Mouse (Mus musculus): Measurements from ENCODE around the gene Sqstm1. TPM values are rescaled to one million over a fixed set of nuclear protein-coding genes. Genes with fewer than 3 reads are reported as not detected.

Gene Sqstm1
- polyA plus RNA-seq, 1 experiment from 2014 or later = 193 TPM

- no peaks in the 10 kb centered on the region for H3K36me3 ChIP-seq
- H3K4me1 ChIP-seq = peaks cover 21% of the 10 kb centered on the region
- 74% methylated on average over 4 of the region's 4 CpGs for WGBS
- no peak overlapping the region for H3K4me2 ChIP-seq
- H3K27me3 ChIP-seq = no peaks in the 10 kb centered on the region
- ATAC-seq (ENCODE audit: insufficient number of reproducible peaks, insufficient read depth, low FRiP score, low TSS enrichment, low read depth) = no peak
- H3K27ac ChIP-seq = no peak overlapping the region
- H3K4me3 ChIP-seq = no peak overlapping the region
- H3K9me3 ChIP-seq = no peaks in the 10 kb centered on the region
- H3K9ac ChIP-seq = no peak overlapping the region
Measured at GRCm38 (mm10) chr11:50216724-50217366, 6.2 kb upstream of the Sqstm1 start.

DNA sequence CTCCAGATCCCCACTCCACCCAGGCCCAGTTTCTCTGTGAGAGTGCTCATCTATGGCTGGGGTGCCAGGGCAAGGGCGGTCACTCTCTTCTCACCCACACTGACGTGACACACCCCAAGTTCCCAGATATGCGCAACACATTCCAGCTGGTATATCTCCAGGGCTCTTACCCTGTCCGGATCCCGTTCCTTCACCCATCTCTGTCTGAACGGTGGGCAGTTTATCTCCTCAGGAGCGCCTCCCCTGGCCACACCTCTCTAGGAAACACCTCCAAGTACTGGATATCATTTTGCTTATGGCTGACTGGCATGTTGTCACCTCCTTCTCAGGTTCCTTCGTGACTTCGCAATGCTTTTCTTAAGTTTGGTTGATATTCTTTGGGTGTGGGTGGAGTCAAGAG is 5.0 kb upstream of the Sqstm1 start:
- H3K27ac ChIP-seq = no peak overlapping the region
- no peaks in the 10 kb centered on the region for H3K36me3 ChIP-seq
- no peaks in the 10 kb centered on the region for H3K9me3 ChIP-seq
- no peak for ATAC-seq (ENCODE audit: insufficient number of reproducible peaks, insufficient read depth, low FRiP score, low TSS enrichment, low read depth)
- H3K9ac ChIP-seq = 0 out of 2 replicates have a peak overlapping the region, but pooled peaks have one; percentile 6
- H3K27me3 ChIP-seq = no peaks in the 10 kb centered on the region
- H3K4me1 ChIP-seq = peaks cover 27% of the 10 kb centered on the region
- H3K4me2 ChIP-seq = no peak overlapping the region
- WGBS = 19% methylated on average over 9 of the region's 9 CpGs
- H3K4me3 ChIP-seq = no peak overlapping the region

GRCm38 (mm10) chr11:50214631-50215030 is 4.0 kb upstream of the Sqstm1 start:
- H3K27ac ChIP-seq = no peak overlapping the region
- H3K4me3 ChIP-seq = no peak overlapping the region
- H3K27me3 ChIP-seq = no peaks in the 10 kb centered on the region
- H3K4me1 ChIP-seq = peaks cover 27% of the 10 kb centered on the region
- H3K9me3 ChIP-seq = no peaks in the 10 kb centered on the region
- H3K9ac ChIP-seq = no peak overlapping the region
- H3K36me3 ChIP-seq = no peaks in the 10 kb centered on the region
- 91% methylated on average over 6 of the region's 6 CpGs for WGBS
- no peak overlapping the region for H3K4me2 ChIP-seq
- no peak for ATAC-seq (ENCODE audit: insufficient number of reproducible peaks, insufficient read depth, low FRiP score, low TSS enrichment, low read depth)

GRCm38 (mm10) chr11:50212848-50213758 is 2.5 kb upstream of the Sqstm1 start:
- no peak for ATAC-seq (ENCODE audit: insufficient number of reproducible peaks, insufficient read depth, low FRiP score, low TSS enrichment, low read depth)
- Histone ChIP-seq H3K4me2 (no peak overlapping the region), H3K27ac (no peak overlapping the region), H3K9ac (no peak overlapping the region), H3K36me3 (peaks cover 3% of the 10 kb centered on the region), H3K4me1 (peaks cover 36% of the 10 kb centered on the region), H3K27me3 (no peaks in the 10 kb centered on the region), H3K4me3 (no peak overlapping the region), H3K9me3 (no peaks in the 10 kb centered on the region)
- WGBS = 65% methylated on average over 11 of the region's 11 CpGs

DNA sequence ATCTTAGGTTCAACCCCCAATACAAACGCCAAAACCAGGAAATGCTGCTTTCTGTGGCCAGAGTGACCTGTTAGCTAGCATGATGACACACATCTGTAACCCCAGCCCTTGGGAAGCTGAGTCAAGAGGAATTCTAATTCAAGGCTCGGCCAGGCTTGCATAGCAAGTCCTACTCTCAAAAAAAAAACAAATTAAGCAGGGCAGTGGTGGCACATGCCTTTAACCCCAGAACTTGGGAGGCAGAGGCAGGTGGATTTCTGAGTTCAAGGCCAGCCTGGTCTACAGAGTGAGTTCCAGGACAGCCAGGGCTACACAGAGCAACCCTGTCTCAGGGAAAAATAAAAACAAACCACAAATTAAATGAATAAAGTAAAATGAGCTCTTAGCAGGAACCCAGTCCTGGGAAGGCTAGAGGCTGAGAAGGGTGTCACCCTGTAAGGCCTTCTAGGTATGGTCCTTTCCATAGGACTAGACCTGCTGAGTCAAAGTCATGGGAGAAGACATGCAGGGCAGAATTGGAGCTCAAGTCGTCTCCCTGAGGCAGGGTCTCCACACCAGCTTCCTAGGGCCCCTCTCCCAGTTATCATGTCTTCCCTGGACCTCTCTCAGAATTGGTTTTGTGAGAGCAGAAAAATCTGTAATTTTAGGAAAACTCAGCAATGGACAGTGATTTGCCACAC is 1.6 kb upstream of the Sqstm1 start:
- Histone ChIP-seq H3K9me3 (no peaks in the 10 kb centered on the region), H3K4me3 (no peak overlapping the region), H3K27me3 (no peaks in the 10 kb centered on the region), H3K36me3 (peaks cover 12% of the 10 kb centered on the region), H3K4me2 (no peak overlapping the region), H3K9ac (no peak overlapping the region), H3K27ac (no peak overlapping the region), H3K4me1 (peaks cover 33% of the 10 kb centered on the region)
- no peak for ATAC-seq (ENCODE audit: insufficient number of reproducible peaks, insufficient read depth, low FRiP score, low TSS enrichment, low read depth)
- 68% methylated on average over 3 of the region's 3 CpGs for WGBS

GRCm38 (mm10) chr11:50211322-50212059 is 864 bp upstream of the Sqstm1 start:
- 89% methylated on average over 3 of the region's 3 CpGs for WGBS
- H3K4me1 ChIP-seq = peaks cover 27% of the 10 kb centered on the region
- H3K27me3 ChIP-seq = no peaks in the 10 kb centered on the region
- no peak overlapping the region for H3K27ac ChIP-seq
- peak overlapping the region; percentile 92 for H3K4me3 ChIP-seq
- peaks cover 19% of the 10 kb centered on the region for H3K36me3 ChIP-seq
- H3K9me3 ChIP-seq = no peaks in the 10 kb centered on the region
- H3K4me2 ChIP-seq = peak overlapping the region; percentile 70
- no peak for ATAC-seq (ENCODE audit: insufficient number of reproducible peaks, insufficient read depth, low FRiP score, low TSS enrichment, low read depth)
- peak overlapping the region; percentile 96; the same call in 1 of the 2 replicates for H3K9ac ChIP-seq

- peak overlapping the region; percentile 96 for H3K27ac ChIP-seq
- peaks cover 33% of the 10 kb centered on the region for H3K36me3 ChIP-seq
- H3K27me3 ChIP-seq = no peaks in the 10 kb centered on the region
- no peaks in the 10 kb centered on the region for H3K9me3 ChIP-seq
- H3K4me2 ChIP-seq = peak overlapping the region; percentile 70
- WGBS = under 1% methylated on average over 24 of the region's 24 CpGs
- H3K4me1 ChIP-seq = peaks cover 14% of the 10 kb centered on the region
- peak overlapping the region; percentile 92 for H3K4me3 ChIP-seq
- peak overlapping the region; percentile 96 for H3K9ac ChIP-seq
- ATAC-seq (ENCODE audit: insufficient number of reproducible peaks, insufficient read depth, low FRiP score, low TSS enrichment, low read depth) = peak; percentile 84
Measured at GRCm38 (mm10) chr11:50210101-50210504, 524 bp downstream of the Sqstm1 start.

DNA sequence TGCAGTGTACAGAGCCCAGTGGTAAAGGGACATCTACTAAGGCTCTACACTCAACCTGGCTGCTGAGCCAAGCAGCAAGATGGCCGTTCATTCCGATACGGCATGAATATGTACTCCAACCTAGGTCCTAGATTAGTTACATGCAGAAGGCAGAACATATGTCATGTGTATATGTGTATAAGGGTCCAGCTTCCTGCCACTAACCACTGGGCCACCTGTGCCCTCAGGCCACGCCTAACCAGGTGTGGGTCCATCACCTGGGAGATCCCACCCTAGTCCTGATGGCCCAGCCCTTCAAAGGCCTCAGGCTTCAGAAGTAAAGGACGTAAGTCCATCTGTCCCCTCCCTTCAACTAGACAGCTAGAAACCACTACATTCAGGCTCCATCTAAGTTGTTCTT is 2.6 kb downstream of the Sqstm1 start:
- ATAC-seq (ENCODE audit: insufficient number of reproducible peaks, insufficient read depth, low FRiP score, low TSS enrichment, low read depth) = no peak
- Histone ChIP-seq H3K9ac (no peak overlapping the region), H3K27ac (no peak overlapping the region), H3K4me2 (no peak overlapping the region), H3K36me3 (peaks cover 52% of the 10 kb centered on the region), H3K9me3 (no peaks in the 10 kb centered on the region), H3K27me3 (no peaks in the 10 kb centered on the region), H3K4me3 (no peak overlapping the region), H3K4me1 (peaks cover 14% of the 10 kb centered on the region)
- WGBS = 91% methylated on average over 5 of the region's 5 CpGs

- Histone ChIP-seq H3K4me2 (no peak overlapping the region), H3K4me3 (no peak overlapping the region), H3K9ac (no peak overlapping the region), H3K36me3 (peaks cover 59% of the 10 kb centered on the region), H3K9me3 (no peaks in the 10 kb centered on the region), H3K27me3 (no peaks in the 10 kb centered on the region), H3K27ac (no peak overlapping the region), H3K4me1 (peaks cover 14% of the 10 kb centered on the region)
- no peak for ATAC-seq (ENCODE audit: insufficient number of reproducible peaks, insufficient read depth, low FRiP score, low TSS enrichment, low read depth)
- 95% methylated on average over 14 of the region's 14 CpGs for WGBS
Measured at GRCm38 (mm10) chr11:50207344-50207743, 3.3 kb downstream of the Sqstm1 start.

DNA sequence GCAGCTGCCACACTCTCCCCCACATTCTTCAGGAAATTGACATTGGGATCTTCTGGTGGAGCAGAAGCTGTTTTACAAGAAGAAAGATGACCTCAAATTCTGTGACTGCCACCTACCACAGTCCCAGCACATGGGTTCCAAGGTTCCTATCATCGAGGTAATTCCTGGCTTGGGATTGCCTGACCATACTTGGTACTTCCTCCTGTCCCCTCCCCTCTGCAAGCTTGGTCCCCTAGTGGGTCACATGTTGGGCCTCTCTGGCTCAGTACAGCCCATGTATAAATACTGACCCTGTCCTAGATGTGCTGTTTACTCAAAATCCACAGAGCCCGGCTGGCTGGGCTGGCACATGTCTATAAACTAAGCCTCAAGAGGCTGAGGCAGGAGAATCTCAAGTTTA is 4.6 kb downstream of the Sqstm1 start:
- no peak for ATAC-seq (ENCODE audit: insufficient number of reproducible peaks, insufficient read depth, low FRiP score, low TSS enrichment, low read depth)
- 92% methylated on average over 2 of the region's 2 CpGs for WGBS
- no peaks in the 10 kb centered on the region for H3K9me3 ChIP-seq
- no peak overlapping the region for H3K4me2 ChIP-seq
- H3K36me3 ChIP-seq = peaks cover 72% of the 10 kb centered on the region
- peaks cover 11% of the 10 kb centered on the region for H3K4me1 ChIP-seq
- H3K27ac ChIP-seq = no peak overlapping the region
- H3K27me3 ChIP-seq = no peaks in the 10 kb centered on the region
- H3K4me3 ChIP-seq = no peak overlapping the region
- no peak overlapping the region for H3K9ac ChIP-seq

DNA sequence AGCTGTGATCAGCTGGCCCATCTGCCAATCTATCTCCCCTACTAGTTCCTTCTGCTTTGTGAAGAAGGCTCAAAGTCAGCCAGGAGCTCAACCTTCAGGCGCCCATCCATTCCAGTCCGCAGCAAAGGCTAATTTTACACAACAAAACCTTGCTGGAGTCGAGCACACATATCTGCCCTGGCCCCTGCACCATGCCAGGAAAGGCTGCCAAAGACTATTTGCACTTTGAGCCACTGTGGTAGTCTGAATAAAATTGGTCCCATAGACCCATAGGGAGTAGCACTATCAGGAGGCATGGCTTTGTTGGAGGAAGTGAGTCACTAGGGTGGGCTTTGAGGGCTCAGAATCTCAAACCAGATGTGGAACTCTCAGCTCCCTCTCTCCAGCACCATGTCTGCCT is 5.2 kb downstream of the Sqstm1 start:
- H3K4me3 ChIP-seq = no peak overlapping the region
- H3K4me1 ChIP-seq = peaks cover 9% of the 10 kb centered on the region
- no peak overlapping the region for H3K4me2 ChIP-seq
- H3K27ac ChIP-seq = no peak overlapping the region
- peaks cover 78% of the 10 kb centered on the region for H3K36me3 ChIP-seq
- ATAC-seq (ENCODE audit: insufficient number of reproducible peaks, insufficient read depth, low FRiP score, low TSS enrichment, low read depth) = no peak
- H3K9ac ChIP-seq = no peak overlapping the region
- H3K27me3 ChIP-seq = no peaks in the 10 kb centered on the region
- 86% methylated on average over 3 of the region's 3 CpGs for WGBS
- no peaks in the 10 kb centered on the region for H3K9me3 ChIP-seq

Measured in embryonic facial prominence, embryonic 13.5 days (tissue).